Comparison of ENCODE assay signal across 24 mouse cellular contexts in the genomic region with DNA sequence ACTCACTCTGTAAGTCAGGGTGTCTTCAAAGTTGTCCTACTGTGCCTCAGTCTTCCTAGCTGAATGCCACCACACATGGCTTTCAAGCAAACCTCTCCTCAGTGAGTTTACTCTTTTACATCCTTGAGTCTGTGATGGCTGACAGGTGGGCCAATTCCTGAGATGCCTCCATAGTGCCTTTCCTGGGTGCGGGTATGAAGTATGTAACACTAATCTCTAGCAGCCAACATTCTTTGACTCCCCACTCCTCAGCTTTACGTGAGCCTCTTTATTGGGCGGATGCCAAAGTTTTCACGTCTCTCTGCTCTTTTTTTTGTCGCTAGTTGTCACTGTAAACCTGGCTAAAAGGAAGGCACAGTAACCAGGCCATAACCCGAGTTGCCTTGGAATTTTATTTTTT. TPM values are rescaled to one million over a fixed set of nuclear protein-coding genes. Genes with fewer than 3 reads are reported as not detected.
"Had no signal": no experiment of that assay in that cellular context is flagged by ENCODE, and none has a peak within 500 bp of the region (broad histone marks: within the 10 kb centered on the region; RNA-seq: fewer than 3 reads in every experiment).

No protein-coding gene starts in this region.

- ATAC-seq: hindbrain, postnatal 0 days had no signal

- H3K27ac ChIP-seq: heart, adult 2 months; heart, embryonic 13.5 days; heart, embryonic 15.5 days; hindbrain, embryonic 13.5 days; hindbrain, embryonic 15.5 days; hindbrain, postnatal 0 days; kidney, embryonic 15.5 days; kidney, postnatal 0 days; limb, embryonic 13.5 days; limb, embryonic 15.5 days had no signal

- H3K36me3 ChIP-seq: heart, embryonic 15.5 days; hindbrain, embryonic 13.5 days; hindbrain, embryonic 15.5 days; kidney, embryonic 15.5 days; limb, embryonic 13.5 days; limb, embryonic 15.5 days had no signal

- H3K4me3 ChIP-seq: heart, adult 2 months; heart, embryonic 13.5 days; heart, embryonic 15.5 days; hindbrain, embryonic 13.5 days; hindbrain, embryonic 15.5 days; kidney, embryonic 15.5 days; limb, embryonic 13.5 days; limb, embryonic 15.5 days had no signal

- H3K9me3 ChIP-seq: heart, embryonic 13.5 days; heart, embryonic 15.5 days; hindbrain, embryonic 13.5 days; hindbrain, embryonic 15.5 days; kidney, embryonic 15.5 days; limb, embryonic 15.5 days had no signal

- DNase-seq: gastrocnemius, postnatal 14 days; gastrocnemius, postnatal 36 days; heart, adult 11 months; heart, adult 2 months; heart, postnatal 14 days; heart, postnatal 36 days; kidney, adult 11 months; kidney, adult 2 months; kidney, adult 9 months; kidney, postnatal 14 days; kidney, postnatal 36 days; layer of hippocampus, adult 9-11 months; layer of hippocampus, postnatal 36 days; left cerebral cortex, postnatal 4 days had no signal

- H3K27me3 ChIP-seq: heart, embryonic 13.5 days; heart, embryonic 15.5 days; hindbrain, embryonic 13.5 days; hindbrain, embryonic 15.5 days; kidney, embryonic 15.5 days; limb, embryonic 13.5 days; limb, embryonic 15.5 days had no signal

- H3K9ac ChIP-seq: heart, embryonic 13.5 days; heart, embryonic 15.5 days; hindbrain, embryonic 13.5 days; hindbrain, embryonic 15.5 days; kidney, embryonic 15.5 days; limb, embryonic 13.5 days; limb, embryonic 15.5 days had no signal

- H3K4me2 ChIP-seq: heart, embryonic 11.5 days; heart, embryonic 13.5 days; heart, embryonic 15.5 days; hindbrain, embryonic 13.5 days; hindbrain, embryonic 15.5 days; kidney, embryonic 15.5 days; limb, embryonic 13.5 days; limb, embryonic 15.5 days had no signal

- H3K4me1 ChIP-seq: hindbrain, embryonic 13.5 days; hindbrain, embryonic 15.5 days; kidney, embryonic 15.5 days had no signal

RNA-seq across cellular contexts. Expression of a gene that starts 24.0 kb away (rescaled TPM):
- polyA plus RNA-seq: hindbrain, embryonic 13.5 days; kidney, postnatal 0 days had no signal
